Mouse (Mus musculus): Measurements from ENCODE around the gene Pik3cb. TPM values are rescaled to one million over a fixed set of nuclear protein-coding genes. Genes with fewer than 3 reads are reported as not detected.

The Pik3cb gene
- total RNA-seq, 2 experiments from 2014 or later: 9.7 to 10.1 TPM

- intact Hi-C loops (cut with DNase I): no loop called here
Measured at GRCm38 (mm10) chr9:99097668-99098067, 42.8 kb downstream of the Pik3cb start.

GRCm38 (mm10) chr9:99095192-99095591 is 45.2 kb downstream of the Pik3cb start:
- intact Hi-C loops (cut with DNase I): no loop called here
- DNase-seq: no peak

More at GRCm38 (mm10) chr9:99097668-99098067, 42.8 kb downstream of the Pik3cb start:
- DNase-seq: no peak

GRCm38 (mm10) chr9:99090546-99090945 is 49.9 kb downstream of the Pik3cb start:
- no peak for DNase-seq
- intact Hi-C loops (cut with DNase I): no loop called here

GRCm38 (mm10) chr9:99089904-99090303 is 50.5 kb downstream of the Pik3cb start:
- intact Hi-C loops (cut with DNase I): no loop called here

GRCm38 (mm10) chr9:99081718-99082117 is 58.7 kb downstream of the Pik3cb start:
- intact Hi-C loops (cut with DNase I): no loop called here

More at GRCm38 (mm10) chr9:99089904-99090303, 50.5 kb downstream of the Pik3cb start:
- DNase-seq: no peak

GRCm38 (mm10) chr9:99081308-99081707 is 59.1 kb downstream of the Pik3cb start:
- DNase-seq: no peak
- intact Hi-C loops (cut with DNase I): no loop called here

More at GRCm38 (mm10) chr9:99081718-99082117, 58.7 kb downstream of the Pik3cb start:
- DNase-seq: no peak

GRCm38 (mm10) chr9:99080657-99081056 is 59.8 kb downstream of the Pik3cb start:
- intact Hi-C loops (cut with DNase I): no loop called here
- DNase-seq: no peak

GRCm38 (mm10) chr9:99074462-99074861 is 66.0 kb downstream of the Pik3cb start:
- DNase-seq: no peak
- intact Hi-C loops (cut with DNase I): no loop called here

GRCm38 (mm10) chr9:99072538-99072937 is 67.9 kb downstream of the Pik3cb start:
- intact Hi-C loops (cut with DNase I): no loop called here
- DNase-seq: no peak

GRCm38 (mm10) chr9:99065311-99065710 is 75.1 kb downstream of the Pik3cb start:
- intact Hi-C loops (cut with DNase I): no loop called here

GRCm38 (mm10) chr9:99064216-99064615 is 76.2 kb downstream of the Pik3cb start:
- DNase-seq: no peak
- intact Hi-C loops (cut with DNase I): loop anchor here (5.0 kb wide), 2 partner anchors 78 to 82 kb away; partner anchors contain the start of gene Pik3cb

More at GRCm38 (mm10) chr9:99065311-99065710, 75.1 kb downstream of the Pik3cb start:
- no peak for DNase-seq

GRCm38 (mm10) chr9:99062544-99062943 is 77.9 kb downstream of the Pik3cb start:
- peak; percentile 80 to 84 for DNase-seq
- intact Hi-C loops (cut with DNase I): loop anchor here (1.0 to 5.0 kb wide), 5 partner anchors 80 to 386 kb away; partner anchors contain the start of gene Pik3cb

GRCm38 (mm10) chr9:99057751-99058150 is 82.7 kb downstream of the Pik3cb start:
- intact Hi-C loops (cut with DNase I): no loop called here
- no peak for DNase-seq

- no peak for DNase-seq
- intact Hi-C loops (cut with DNase I): no loop called here
Measured at GRCm38 (mm10) chr9:99049760-99050159, 90.7 kb downstream of the Pik3cb start.

- DNase-seq: peak; percentile 26 to 48
- intact Hi-C loops (cut with DNase I): no loop called here
Measured at GRCm38 (mm10) chr9:99048724-99049250, 91.6 kb downstream of the Pik3cb start.

GRCm38 (mm10) chr9:99044761-99045160 is 95.7 kb downstream of the Pik3cb start:
- intact Hi-C loops (cut with DNase I): loop anchor here (5.0 kb wide), 1 partner anchor 57 kb away; the partner anchor contains the start of gene Faim
- no peak for DNase-seq

GRCm38 (mm10) chr9:99042641-99043040 is 97.8 kb downstream of the Pik3cb start:
- intact Hi-C loops (cut with DNase I): loop anchor here (5.0 kb wide), 1 partner anchor 55 kb away; the partner anchor contains the start of gene Faim

GRCm38 (mm10) chr9:99041994-99042393 is 98.4 kb downstream of the Pik3cb start:
- no peak for DNase-seq
- intact Hi-C loops (cut with DNase I): loop anchor here (5.0 kb wide), 1 partner anchor 55 kb away; the partner anchor contains the start of gene Faim

More at GRCm38 (mm10) chr9:99042641-99043040, 97.8 kb downstream of the Pik3cb start:
- DNase-seq: no peak

GRCm38 (mm10) chr9:99035575-99035974 is 104.8 kb downstream of the Pik3cb start, which contains the start of gene Gm1123:
Gene Gm1123, minus strand, starts transcription at chr9:99035715.
- DNase-seq: no peak
- intact Hi-C loops (cut with DNase I): no loop called here

GRCm38 (mm10) chr9:99034111-99034510 is 106.3 kb downstream of the Pik3cb start:
- DNase-seq: no peak

GRCm38 (mm10) chr9:99032031-99032430 is 108.4 kb downstream of the Pik3cb start:
- no peak for DNase-seq
- intact Hi-C loops (cut with DNase I): no loop called here

More at GRCm38 (mm10) chr9:99034111-99034510, 106.3 kb downstream of the Pik3cb start:
- intact Hi-C loops (cut with DNase I): no loop called here

GRCm38 (mm10) chr9:99021751-99022150 is 118.7 kb downstream of the Pik3cb start:
- intact Hi-C loops (cut with DNase I): no loop called here
- DNase-seq: no peak

Data from heart, postnatal 14 days (tissue).